ENCODE assay signal across 11 mouse cellular contexts in genomic region chr3:55599366-55600085, GRCm38 (mm10).
A peak's percentile ranks its signal among the peaks of the same experiment; 100 is the strongest.
DNase-seq lines count a peak whose midpoint lies in the region; ATAC-seq and TF ChIP-seq lines count a peak whose summit lies in the region.
"Had no signal": no experiment of that assay in that cellular context is flagged by ENCODE, and none has a peak within 500 bp of the region (broad histone marks: within the 10 kb centered on the region; RNA-seq: fewer than 3 reads in every experiment).

No protein-coding gene starts in this region.

- no peaks in the 10 kb centered on the region for H3K27me3 ChIP-seq in midbrain, embryonic 14.5 days (ENCODE audit: control insufficient read depth, insufficient read depth, low read length)
- H3K27me3 ChIP-seq in midbrain, embryonic 10.5 days (ENCODE audit: low read depth, poor library complexity, severe bottlenecking), result no peaks in the 10 kb centered on the region
- no peaks in the 10 kb centered on the region for H3K27me3 ChIP-seq in myocyte (ENCODE audit: control insufficient read depth, insufficient read depth, insufficient read length)
- H3K27me3 ChIP-seq: liver, embryonic 15.5 days; stomach, embryonic 15.5 days had no signal

- ATAC-seq in midbrain, embryonic 14.5 days (ENCODE audit: low FRiP score, low TSS enrichment), result no peak

- peak overlapping the region; percentile 4; the same call in 1 of the 2 replicates for H3K27ac ChIP-seq in midbrain, embryonic 14.5 days (replicated peaks; ENCODE audit: low read depth, low read length)
- no peak overlapping the region for H3K27ac ChIP-seq in midbrain, embryonic 10.5 days (replicated peaks)
- H3K27ac ChIP-seq in embryonic fibroblast, embryonic 13.5 days (ENCODE audit: insufficient read depth, low read length), result peak overlapping the region; percentile 98
- H3K27ac ChIP-seq: liver, embryonic 15.5 days; stomach, embryonic 15.5 days had no signal

- H3K4me2 ChIP-seq in midbrain, embryonic 14.5 days (ENCODE audit: low read length), result no peak overlapping the region
- H3K4me2 ChIP-seq in myocyte (ENCODE audit: low read depth), result peak overlapping the region; percentile 63
- H3K4me2 ChIP-seq: liver, embryonic 15.5 days; stomach, embryonic 15.5 days had no signal

- DNase-seq in gastrocnemius, postnatal 10 days, result peak; percentile 49
- no peak for DNase-seq in gastrocnemius, postnatal 25 days
- no peak for DNase-seq in midbrain, embryonic 14.5 days
- DNase-seq in midbrain, embryonic 10.5 days (ENCODE audit: low spot score), result no peak
- DNase-seq in left cerebral cortex, postnatal 25 days (ENCODE audit: low spot score in 2 of 2), result no peak
- no peak for DNase-seq in frontal cortex, postnatal 14 days (ENCODE audit: low spot score in 2 of 2)
- DNase-seq: kidney, adult 11 months had no signal

- no peak for TF ChIP-seq CTCF in embryonic fibroblast, embryonic 13.5 days (IDR thresholded peaks at IDR 0.05; ENCODE audit: borderline replicate concordance, insufficient read depth, low read length)

- TF ChIP-seq POLR2A in embryonic fibroblast, embryonic 13.5 days (IDR thresholded peaks at IDR 0.05; ENCODE audit: low read depth, low read length), result no peak
- no peak for TF ChIP-seq POLR2A in myocyte (IDR thresholded peaks at IDR 0.05; ENCODE audit: insufficient read length, low read depth)

- H3ac ChIP-seq in myocyte (ENCODE audit: control insufficient read depth, insufficient read length), result no peak overlapping the region

- 73% methylated on average over 17 of the region's 17 CpGs for WGBS in midbrain, embryonic 14.5 days
- WGBS in midbrain, embryonic 10.5 days, result 84% methylated on average over 17 of the region's 17 CpGs

- intact Hi-C loops in left cerebral cortex, postnatal 25 days (cut with DNase I), result no loop called here

- no peak overlapping the region for H3K4me3 ChIP-seq in midbrain, embryonic 14.5 days (replicated peaks; ENCODE audit: low read depth, low read length)
- no peak overlapping the region for H3K4me3 ChIP-seq in midbrain, embryonic 10.5 days
- H3K4me3 ChIP-seq in embryonic fibroblast, embryonic 13.5 days (ENCODE audit: insufficient read depth, low read length), result no peak overlapping the region
- H3K4me3 ChIP-seq in myocyte, result no peak overlapping the region
- H3K4me3 ChIP-seq: liver, embryonic 15.5 days; stomach, embryonic 15.5 days had no signal

- no peaks in the 10 kb centered on the region for H3K36me3 ChIP-seq in midbrain, embryonic 14.5 days (ENCODE audit: control insufficient read depth, insufficient read depth, low read length)
- H3K36me3 ChIP-seq in midbrain, embryonic 10.5 days, result no peaks in the 10 kb centered on the region
- no peaks in the 10 kb centered on the region for H3K36me3 ChIP-seq in myocyte (ENCODE audit: control insufficient read depth, insufficient read depth)
- H3K36me3 ChIP-seq: liver, embryonic 15.5 days; stomach, embryonic 15.5 days had no signal

- H3K4me1 ChIP-seq in midbrain, embryonic 14.5 days (ENCODE audit: control insufficient read depth, insufficient read depth, low read length), result no peaks in the 10 kb centered on the region
- H3K4me1 ChIP-seq in midbrain, embryonic 10.5 days, result no peaks in the 10 kb centered on the region
- H3K4me1 ChIP-seq in embryonic fibroblast, embryonic 13.5 days (ENCODE audit: control insufficient read depth, insufficient read depth, low read length), result peaks cover 28% of the 10 kb centered on the region
- H3K4me1 ChIP-seq: liver, embryonic 15.5 days; stomach, embryonic 15.5 days had no signal

- no peaks in the 10 kb centered on the region for H3K9me3 ChIP-seq in midbrain, embryonic 14.5 days (ENCODE audit: control insufficient read depth, low read length)
- H3K9me3 ChIP-seq in midbrain, embryonic 10.5 days (replicated peaks), result no peaks in the 10 kb centered on the region
- H3K9me3 ChIP-seq: liver, embryonic 15.5 days; stomach, embryonic 15.5 days had no signal

- H3K9ac ChIP-seq in midbrain, embryonic 14.5 days (replicated peaks; ENCODE audit: low read length), result no peak overlapping the region
- H3K9ac ChIP-seq: liver, embryonic 15.5 days; stomach, embryonic 15.5 days had no signal

- H3K79me2 ChIP-seq in myocyte (ENCODE audit: control insufficient read depth, insufficient read depth), result no peaks in the 10 kb centered on the region

TF ChIP-seq in myocyte, 11 proteins besides CTCF, POLR2A, EP300 and RAD21:
- TF ChIP-seq REST (IDR thresholded peaks at IDR 0.05; ENCODE audit: insufficient read depth, insufficient read length) (no peak), TCF3 (IDR thresholded peaks at IDR 0.05; ENCODE audit: insufficient read length, low read depth) (no peak), POLR2AphosphoS2 (IDR thresholded peaks at IDR 0.05; ENCODE audit: insufficient read length, low read depth) (no peak), MYOG (IDR thresholded peaks at IDR 0.05; ENCODE audit: control insufficient read depth in 1 of 3, insufficient read depth in 1 of 3, insufficient read length in 2 of 3, low read depth in 2 of 3) (no peak), USF1 (IDR thresholded peaks at IDR 0.05; ENCODE audit: low read depth) (no peak), E2F4 (IDR thresholded peaks at IDR 0.05; ENCODE audit: insufficient read depth) (no peak), MAX (IDR thresholded peaks at IDR 0.05; ENCODE audit: low read depth) (no peak), CEBPB (IDR thresholded peaks at IDR 0.05; ENCODE audit: insufficient read depth, poor library complexity, severe bottlenecking) (no peak), SRF (IDR thresholded peaks at IDR 0.05; ENCODE audit: control insufficient read depth, insufficient read length, low read depth) (no peak), MYOD1 (IDR thresholded peaks at IDR 0.05; ENCODE audit: control insufficient read depth in 1 of 3, insufficient read length in 2 of 3, low read depth in 2 of 3) (no peak), TCF12 (IDR thresholded peaks at IDR 0.05; ENCODE audit: insufficient read depth, poor library complexity, severe bottlenecking) (no peak)
